Mouse (Mus musculus) adrenal gland, adult 8-10 months (tissue): ENCODE measurements around the gene Themis2. TPM values are rescaled to one million over a fixed set of nuclear protein-coding genes. Genes with fewer than 3 reads are reported as not detected.
A peak's percentile ranks its signal among the peaks of the same experiment; 100 is the strongest.
"Not testable (repeated sequence)": the region's sequence is repeated elsewhere in the genome, so short reads cannot be mapped to it uniquely, and the experiment has no call there.

Experiments used
- DNase-seq: peaks from one replicate; pipeline ENCODE4 v3.0.0; 2022
- total RNA-seq, 4 experiments: library from RNA; stranded (reverse); gene quantifications; 2 replicates each; pipeline ENCODE4 v1.2.4; 2022

Gene Themis2
- total RNA-seq, 4 experiments from 2014 or later: 2.1 to 5.9 (median 3.2) TPM

GRCm38 (mm10) chr4:132749258-132749982, 46.8 kb downstream of the Themis2 start:
- DNase-seq: no peak

GRCm38 (mm10) chr4:132748778-132749177, 47.4 kb downstream of the Themis2 start:
- DNase-seq: no peak

- peak; percentile 17 for DNase-seq
These were observed 48.4 kb downstream of the Themis2 start for GRCm38 (mm10) chr4:132747664-132748259.

- no peak for DNase-seq
These were observed 49.2 kb downstream of the Themis2 start for GRCm38 (mm10) chr4:132746911-132747517.

GRCm38 (mm10) chr4:132743992-132744911, 51.9 kb downstream of the Themis2 start:
- peak; percentile 19 for DNase-seq

- no peak for DNase-seq
These were observed 54.7 kb downstream of the Themis2 start for GRCm38 (mm10) chr4:132741491-132741890.

- not testable (repeated sequence) for DNase-seq
These were observed 59.0 kb downstream of the Themis2 start for GRCm38 (mm10) chr4:132737154-132737553.

GRCm38 (mm10) chr4:132735894-132736293, 60.3 kb downstream of the Themis2 start:
- no peak for DNase-seq

- DNase-seq: no peak
These were observed 60.8 kb downstream of the Themis2 start for GRCm38 (mm10) chr4:132735389-132735788.

GRCm38 (mm10) chr4:132734766-132735165, 61.4 kb downstream of the Themis2 start:
- DNase-seq: no peak

GRCm38 (mm10) chr4:132733071-132733770, 63.0 kb downstream of the Themis2 start:
- DNase-seq: no peak

- peak; percentile 86 for DNase-seq
These were observed 64.0 kb downstream of the Themis2 start, which contains the start of gene Xkr8 for GRCm38 (mm10) chr4:132732148-132732684. Gene Xkr8, minus strand, starts transcription at chr4:132732546.

Other genes starting within 250 kb of the Themis2 start
- 1 to 10 TPM; 1.6 to 6.1 (median 3.8) TPM for gene Ptafr, start 232.3 kb downstream of the Themis2 start, total RNA-seq
- 10 to 100 TPM; 23.8 to 33.6 (median 32.0) TPM for gene Eya3, start 157.4 kb downstream of the Themis2 start, total RNA-seq
- 1 to 10 TPM; 5.9 to 7.3 (median 6.6) TPM for gene Xkr8, start 63.8 kb downstream of the Themis2 start, total RNA-seq
- 1 to 10 TPM; 1.4 to 5.1 (median 3.1) TPM for gene Smpdl3b, start 39.1 kb downstream of the Themis2 start, total RNA-seq
- 10 to 100 TPM; 11.4 to 17.0 (median 12.4) TPM for gene Rpa2, start 28.1 kb downstream of the Themis2 start, total RNA-seq
- gene Ppp1r8, start 46.8 kb upstream of the Themis2 start, total RNA-seq: 10 to 100 TPM; 41.0 to 49.9 (median 44.3) TPM
- gene Stx12, start 88.1 kb upstream of the Themis2 start, total RNA-seq: 10 to 100 TPM; 57.9 to 65.2 (median 60.1) TPM
- 10 to 100 TPM; 30.0 to 55.3 (median 45.3) TPM for gene Fam76a, start 126.2 kb upstream of the Themis2 start, total RNA-seq
- under 1 TPM; 0.42 to 0.92 (median 0.64) TPM for gene Fgr, start 177.7 kb upstream of the Themis2 start, total RNA-seq
- 100 to 1,000 TPM in 1 of 4 experiments, 10 to 100 TPM in 3; 72.0 to 109 (median 82.9) TPM for gene Ahdc1, start 214.9 kb upstream of the Themis2 start, total RNA-seq